Mouse (Mus musculus): Measurements from ENCODE around the gene Rnf114.

DNA sequence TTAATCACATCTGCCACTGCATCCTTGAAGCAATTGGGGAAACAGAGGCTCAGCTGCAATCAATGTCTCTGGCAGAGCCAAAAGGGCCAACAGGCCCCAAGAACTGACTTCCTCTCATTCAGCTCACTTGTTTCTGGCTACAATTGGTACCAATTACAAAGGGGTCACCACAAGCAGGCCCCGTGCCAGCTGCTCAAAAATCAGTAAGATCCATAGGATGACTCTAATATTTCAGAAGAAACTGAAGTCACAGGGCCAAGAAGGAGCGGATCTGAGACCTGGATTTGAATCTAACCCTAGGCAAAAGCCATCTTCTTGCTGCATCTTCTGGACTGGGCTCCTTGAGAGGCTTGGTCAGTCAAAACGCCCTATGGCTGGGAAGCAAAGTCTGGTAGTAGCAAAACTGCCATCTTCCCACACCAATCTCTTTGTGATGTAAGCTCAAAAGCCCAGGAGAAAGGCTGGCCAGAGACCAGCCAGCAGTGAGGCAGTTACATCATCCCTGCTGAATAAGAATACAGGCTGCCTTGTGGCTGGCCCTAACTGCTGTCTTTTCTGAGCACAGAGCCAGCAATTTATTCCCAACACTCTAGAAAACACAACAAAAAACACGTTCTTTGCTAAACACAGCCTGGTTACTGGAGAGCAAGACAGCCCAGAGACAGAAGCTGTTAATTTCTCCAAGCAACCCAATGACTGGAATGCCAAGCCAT lies 1.5 kb upstream of the Rnf114 start:
- no peak for TF ChIP-seq KAT2A (IDR thresholded peaks at IDR 0.05; ENCODE audit: insufficient replicate concordance, low read length)
- TF ChIP-seq EP300 (IDR thresholded peaks at IDR 0.05; ENCODE audit: low read length): no peak
